Mouse (Mus musculus): Measurements from ENCODE around the gene Trim9. TPM values are rescaled to one million over a fixed set of nuclear protein-coding genes. Genes with fewer than 3 reads are reported as not detected.

The Trim9 gene
- polyA plus RNA-seq, 1 experiment from 2014 or later, result 0.43 TPM

DNA sequence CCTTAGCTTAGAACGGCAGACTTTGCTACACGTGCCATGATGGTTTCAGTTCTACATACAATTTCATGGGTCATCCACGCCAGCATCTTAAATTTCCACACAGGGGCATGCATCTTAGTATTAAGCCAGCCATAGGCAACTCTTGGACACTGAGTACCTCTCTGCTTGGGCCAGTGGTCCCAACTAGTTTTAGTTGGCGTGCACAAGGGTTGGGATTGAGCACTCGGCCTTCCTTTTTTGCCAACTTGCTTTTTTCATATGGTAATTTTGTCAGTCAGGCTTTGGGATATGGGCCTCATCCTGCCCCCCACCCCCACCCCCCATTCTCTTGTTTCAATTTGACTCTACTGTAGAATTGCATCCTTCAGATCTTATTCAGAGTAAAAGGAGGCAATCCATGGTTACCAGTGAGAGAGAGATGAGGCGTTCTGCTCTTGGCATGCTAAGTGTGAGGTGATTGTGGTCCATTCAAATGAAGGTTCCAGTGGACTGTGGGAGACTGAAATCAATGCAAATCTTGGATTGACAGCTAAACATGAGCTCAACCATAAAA lies 14.1 kb downstream of the Trim9 start:
- H3K4me1 ChIP-seq (ENCODE audit: insufficient read depth, low read depth, low read length), result no peaks in the 10 kb centered on the region; the same call in 1 of the 2 replicates
- H3K27me3 ChIP-seq (replicated peaks; ENCODE audit: insufficient read depth, low read length), result no peaks in the 10 kb centered on the region
- no peak overlapping the region for H3K27ac ChIP-seq (ENCODE audit: low read length)
- no peak for ATAC-seq
- H3K4me3 ChIP-seq (ENCODE audit: low read depth, low read length), result no peak overlapping the region
- no peak overlapping the region for H3K4me2 ChIP-seq (replicated peaks; ENCODE audit: low read depth, low read length)
- no peak for DNase-seq (ENCODE audit: low spot score)
- no peak overlapping the region for H3K9ac ChIP-seq (replicated peaks; ENCODE audit: low read depth)
- 87% methylated on average over 6 of the region's 6 CpGs for WGBS
- H3K36me3 ChIP-seq (ENCODE audit: insufficient read depth, low read length), result no peaks in the 10 kb centered on the region
- no peaks in the 10 kb centered on the region for H3K9me3 ChIP-seq (ENCODE audit: low read length)
- TF ChIP-seq EP300 (IDR thresholded peaks at IDR 0.05), result no peak
- TF ChIP-seq CTCF (IDR thresholded peaks at IDR 0.05), result no peak

GRCm38 (mm10) chr12:70329059-70329458 lies 18.4 kb downstream of the Trim9 start:
- peak; percentile 57; the same call in 1 of the 2 replicates for ATAC-seq
- peak; percentile 53 for DNase-seq (ENCODE audit: low spot score)
- no peaks in the 10 kb centered on the region for H3K36me3 ChIP-seq (ENCODE audit: insufficient read depth, low read length)
- no peak overlapping the region for H3K4me3 ChIP-seq (ENCODE audit: low read depth, low read length)
- H3K27ac ChIP-seq (ENCODE audit: low read length), result no peak overlapping the region
- no peaks in the 10 kb centered on the region; the same call in 1 of the 2 replicates for H3K4me1 ChIP-seq (ENCODE audit: insufficient read depth, low read depth, low read length)
- H3K4me2 ChIP-seq (replicated peaks; ENCODE audit: low read depth, low read length), result no peak overlapping the region
- H3K27me3 ChIP-seq (replicated peaks; ENCODE audit: insufficient read depth, low read length), result no peaks in the 10 kb centered on the region
- no peak for TF ChIP-seq EP300 (IDR thresholded peaks at IDR 0.05)
- TF ChIP-seq CTCF (IDR thresholded peaks at IDR 0.05), result no peak
- no peak overlapping the region for H3K9ac ChIP-seq (replicated peaks; ENCODE audit: low read depth)
- 9% methylated on average over 3 of the region's 3 CpGs for WGBS
- no peaks in the 10 kb centered on the region for H3K9me3 ChIP-seq (ENCODE audit: low read length)

- WGBS, result 69% methylated on average over 1 of the region's 1 CpGs
- Histone ChIP-seq H3K9ac (replicated peaks; ENCODE audit: low read depth) (no peak overlapping the region), H3K27ac (ENCODE audit: low read length) (no peak overlapping the region), H3K27me3 (replicated peaks; ENCODE audit: insufficient read depth, low read length) (no peaks in the 10 kb centered on the region), H3K4me2 (replicated peaks; ENCODE audit: low read depth, low read length) (no peak overlapping the region), H3K36me3 (ENCODE audit: insufficient read depth, low read length) (no peaks in the 10 kb centered on the region), H3K9me3 (ENCODE audit: low read length) (no peaks in the 10 kb centered on the region), H3K4me3 (ENCODE audit: low read depth, low read length) (no peak overlapping the region), H3K4me1 (ENCODE audit: insufficient read depth, low read depth, low read length) (no peaks in the 10 kb centered on the region; the same call in 1 of the 2 replicates)
- ATAC-seq (no peak), DNase-seq (ENCODE audit: low spot score) (no peak)
- TF ChIP-seq CTCF (IDR thresholded peaks at IDR 0.05), result no peak
- no peak for TF ChIP-seq EP300 (IDR thresholded peaks at IDR 0.05)
These were observed 20.5 kb downstream of the Trim9 start for GRCm38 (mm10) chr12:70326956-70327355.

GRCm38 (mm10) chr12:70326393-70326792 lies 21.0 kb downstream of the Trim9 start:
- Histone ChIP-seq H3K9ac (replicated peaks; ENCODE audit: low read depth) (no peak overlapping the region), H3K4me2 (replicated peaks; ENCODE audit: low read depth, low read length) (no peak overlapping the region), H3K4me3 (ENCODE audit: low read depth, low read length) (no peak overlapping the region), H3K9me3 (ENCODE audit: low read length) (no peaks in the 10 kb centered on the region), H3K36me3 (ENCODE audit: insufficient read depth, low read length) (no peaks in the 10 kb centered on the region), H3K27me3 (replicated peaks; ENCODE audit: insufficient read depth, low read length) (no peaks in the 10 kb centered on the region), H3K27ac (ENCODE audit: low read length) (no peak overlapping the region), H3K4me1 (ENCODE audit: insufficient read depth, low read depth, low read length) (no peaks in the 10 kb centered on the region; the same call in 1 of the 2 replicates)
- WGBS, result 52% methylated on average over 2 of the region's 2 CpGs
- no peak for ATAC-seq
- TF ChIP-seq CTCF (IDR thresholded peaks at IDR 0.05) (no peak), EP300 (IDR thresholded peaks at IDR 0.05) (no peak)
- DNase-seq (ENCODE audit: low spot score), result no peak

GRCm38 (mm10) chr12:70325826-70326225 lies 21.6 kb downstream of the Trim9 start:
- Histone ChIP-seq H3K9me3 (ENCODE audit: low read length) (no peaks in the 10 kb centered on the region), H3K4me2 (replicated peaks; ENCODE audit: low read depth, low read length) (no peak overlapping the region), H3K27me3 (replicated peaks; ENCODE audit: insufficient read depth, low read length) (no peaks in the 10 kb centered on the region), H3K4me3 (ENCODE audit: low read depth, low read length) (no peak overlapping the region), H3K9ac (replicated peaks; ENCODE audit: low read depth) (no peak overlapping the region), H3K36me3 (ENCODE audit: insufficient read depth, low read length) (no peaks in the 10 kb centered on the region), H3K4me1 (ENCODE audit: insufficient read depth, low read depth, low read length) (no peaks in the 10 kb centered on the region; the same call in 1 of the 2 replicates), H3K27ac (ENCODE audit: low read length) (no peak overlapping the region)
- TF ChIP-seq EP300 (IDR thresholded peaks at IDR 0.05) (no peak), CTCF (IDR thresholded peaks at IDR 0.05) (no peak)
- ATAC-seq (no peak), DNase-seq (ENCODE audit: low spot score) (no peak)
- 81% methylated on average over 7 of the region's 7 CpGs for WGBS

GRCm38 (mm10) chr12:70322790-70323189 lies 24.6 kb downstream of the Trim9 start:
- no peak overlapping the region for H3K4me2 ChIP-seq (replicated peaks; ENCODE audit: low read depth, low read length)
- no peaks in the 10 kb centered on the region for H3K9me3 ChIP-seq (ENCODE audit: low read length)
- H3K4me3 ChIP-seq (ENCODE audit: low read depth, low read length), result no peak overlapping the region
- no peak for TF ChIP-seq EP300 (IDR thresholded peaks at IDR 0.05)
- TF ChIP-seq CTCF (IDR thresholded peaks at IDR 0.05), result no peak
- no peaks in the 10 kb centered on the region for H3K36me3 ChIP-seq (ENCODE audit: insufficient read depth, low read length)
- DNase-seq (ENCODE audit: low spot score) (no peak), ATAC-seq (no peak)
- H3K9ac ChIP-seq (replicated peaks; ENCODE audit: low read depth), result no peak overlapping the region
- no peaks in the 10 kb centered on the region for H3K4me1 ChIP-seq (ENCODE audit: insufficient read depth, low read depth, low read length)
- H3K27ac ChIP-seq (ENCODE audit: low read length), result no peak overlapping the region
- WGBS, result 55% methylated on average over 1 of the region's 1 CpGs
- H3K27me3 ChIP-seq (replicated peaks; ENCODE audit: insufficient read depth, low read length), result no peaks in the 10 kb centered on the region

- ATAC-seq, result no peak
- 76% methylated on average over 9 of the region's 9 CpGs for WGBS
These were observed 31.3 kb downstream of the Trim9 start for GRCm38 (mm10) chr12:70316147-70316546.

More at GRCm38 (mm10) chr12:70316147-70316546, 31.3 kb downstream of the Trim9 start:
- no peak overlapping the region for H3K9ac ChIP-seq (replicated peaks; ENCODE audit: low read depth)
- no peak overlapping the region for H3K4me3 ChIP-seq (ENCODE audit: low read depth, low read length)
- no peaks in the 10 kb centered on the region for H3K27me3 ChIP-seq (replicated peaks; ENCODE audit: insufficient read depth, low read length)
- no peaks in the 10 kb centered on the region for H3K36me3 ChIP-seq (ENCODE audit: insufficient read depth, low read length)
- no peak for DNase-seq (ENCODE audit: low spot score)
- H3K4me1 ChIP-seq (ENCODE audit: insufficient read depth, low read depth, low read length), result no peaks in the 10 kb centered on the region
- H3K9me3 ChIP-seq (ENCODE audit: low read length), result no peaks in the 10 kb centered on the region
- H3K4me2 ChIP-seq (replicated peaks; ENCODE audit: low read depth, low read length), result no peak overlapping the region
- H3K27ac ChIP-seq (ENCODE audit: low read length), result no peak overlapping the region
- TF ChIP-seq CTCF (IDR thresholded peaks at IDR 0.05), result no peak
- TF ChIP-seq EP300 (IDR thresholded peaks at IDR 0.05), result no peak

Measured in lung, postnatal 0 days (tissue).